Mouse (Mus musculus) thymus, postnatal 25 days (tissue): ENCODE results near the gene Gm5592.
"Not testable (repeated sequence)": the region's sequence is repeated elsewhere in the genome, so short reads cannot be mapped to it uniquely, and the experiment has no call there.

Source experiments
- DNase-seq: peaks from one replicate; pipeline ENCODE4 v3.0.0; 2022

The Gm5592 gene

DNA sequence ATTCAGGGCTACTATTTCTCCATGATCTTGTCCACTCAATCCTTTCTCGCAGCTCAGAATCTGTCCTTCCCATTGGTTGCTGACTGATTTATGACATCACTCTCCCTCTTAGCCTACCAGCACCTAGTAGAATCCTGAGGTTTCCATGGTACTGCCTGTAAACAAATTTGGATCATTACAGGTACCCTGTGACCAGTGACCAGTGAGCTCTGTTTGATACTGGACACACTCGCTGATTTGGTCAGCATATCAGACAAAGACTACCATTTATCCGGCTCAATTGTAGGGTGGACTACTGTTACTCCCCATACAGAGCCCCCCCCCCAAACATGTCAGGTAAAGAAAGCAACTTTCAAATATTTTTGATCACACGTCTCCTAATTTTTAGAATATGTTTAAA, at the start of gene Gm5592:
TSS of gene Gm5592 (plus strand) at position 301 of the 400 bp plus-strand sequence.
- not testable (repeated sequence) for DNase-seq

DNA sequence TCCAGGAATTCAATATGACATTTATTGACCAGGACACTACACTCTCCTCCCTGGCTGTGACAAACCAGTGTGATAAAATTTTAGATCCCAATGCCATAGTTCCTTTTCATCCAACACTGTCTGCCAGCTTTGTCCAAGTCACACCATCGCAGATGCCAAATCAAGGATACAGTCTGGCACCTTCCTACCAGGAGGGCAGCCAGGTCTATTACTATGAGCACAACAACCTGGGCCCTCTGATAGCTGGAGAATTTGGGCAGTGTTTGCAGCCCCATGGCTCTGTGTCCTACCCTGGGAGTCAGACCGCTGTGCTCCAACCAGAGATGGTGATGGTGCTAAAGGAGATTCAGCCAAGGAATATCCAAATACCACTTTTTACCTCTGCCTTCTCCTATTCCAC, 2.2 kb downstream of the Gm5592 start:
- DNase-seq = not testable (repeated sequence)

DNA sequence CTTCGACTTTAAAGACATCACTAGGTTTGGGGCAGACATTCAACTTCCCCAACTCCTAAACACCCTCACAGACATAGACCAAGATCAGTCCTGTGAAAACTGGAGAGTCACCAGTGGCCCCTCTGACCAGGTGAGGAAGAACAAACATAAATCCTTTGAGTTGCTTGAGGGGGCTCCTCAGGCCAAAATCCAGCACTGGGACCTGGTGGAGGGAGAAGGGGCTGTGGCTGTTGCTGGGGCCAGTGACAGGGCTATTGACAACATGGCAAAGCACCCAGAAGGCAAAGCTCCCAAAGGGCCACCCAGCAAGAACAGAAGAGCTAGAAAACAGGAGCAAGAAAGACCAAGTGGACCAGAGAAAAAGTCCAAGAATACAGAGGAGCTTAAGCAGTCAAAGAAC, 4.2 kb downstream of the Gm5592 start:
- DNase-seq = not testable (repeated sequence)

DNA sequence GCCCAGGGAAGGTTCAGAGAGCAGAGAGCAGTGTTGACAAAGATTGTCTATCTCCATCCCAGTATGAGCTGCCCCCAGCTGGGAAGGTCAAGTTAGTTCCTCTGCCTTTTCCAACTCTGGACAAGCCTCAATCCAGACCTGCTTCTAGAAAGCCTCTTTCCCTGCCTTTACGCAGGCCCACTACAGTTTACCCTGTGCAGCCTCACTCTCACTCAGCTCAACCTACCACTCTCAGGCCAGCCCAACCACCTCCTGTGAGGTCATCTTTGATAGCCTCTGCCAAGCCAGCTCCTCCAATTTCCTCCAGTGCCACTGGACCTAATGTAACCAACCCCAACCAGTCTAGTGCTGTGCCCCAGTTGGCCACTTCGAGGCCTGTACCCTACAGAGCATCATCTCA, 4.9 kb downstream of the Gm5592 start:
- not testable (repeated sequence) for DNase-seq

DNA sequence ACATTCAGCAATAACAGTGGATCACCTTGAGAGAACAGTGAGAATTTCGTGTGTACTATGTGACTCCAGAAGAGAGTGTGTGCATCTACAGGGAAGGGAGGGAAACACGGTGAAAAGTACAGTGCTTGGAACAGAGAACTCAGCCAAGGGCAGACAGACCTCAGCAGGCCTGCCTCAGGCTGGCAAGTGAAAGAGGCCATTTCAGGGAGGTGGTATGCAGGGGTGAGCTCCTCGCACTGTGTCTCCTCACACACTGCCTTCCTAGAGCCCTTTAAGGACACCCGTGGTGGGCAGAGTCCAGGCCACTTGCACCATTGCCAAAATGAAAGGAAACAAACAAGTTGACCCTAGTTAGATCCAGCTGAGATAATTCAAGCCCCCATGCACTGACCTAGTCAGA, 40.0 kb downstream of the Gm5592 start:
- no peak for DNase-seq
